Mouse (Mus musculus): ENCODE data around the gene BC037034. TPM values are rescaled to one million over a fixed set of nuclear protein-coding genes. Genes with fewer than 3 reads are reported as not detected.
"Not testable (repeated sequence)": the region's sequence is repeated elsewhere in the genome, so short reads cannot be mapped to it uniquely, and the experiment has no call there.

The BC037034 gene
- total RNA-seq, 2 experiments from 2014 or later, result 3.1 to 3.8 TPM

DNA sequence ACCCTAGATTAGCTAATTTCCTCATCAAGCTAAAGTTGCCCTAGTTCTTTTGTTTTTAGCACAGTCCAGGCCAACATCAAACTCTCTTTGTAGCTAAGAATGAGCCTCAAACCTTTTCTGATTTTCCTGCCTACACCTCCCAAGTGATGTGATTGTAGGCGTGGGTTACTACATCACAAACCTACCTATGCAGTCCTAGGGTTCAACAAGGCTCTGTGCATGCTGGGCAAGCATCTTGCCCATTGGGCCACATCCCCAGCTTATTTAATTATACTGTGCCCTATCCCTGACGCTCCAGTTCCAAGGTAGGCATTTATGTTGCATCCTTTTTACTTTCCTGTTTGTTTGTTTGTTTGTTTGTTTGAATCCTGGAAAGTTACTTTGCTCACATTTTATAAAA, 38.1 kb downstream of the BC037034 start, which contains the start of gene Nxpe5:
Gene Nxpe5 (plus strand): TSS at position 199 of the 400 bp plus-strand sequence.
- intact Hi-C loops (cut with DNase I), result no loop called here
- DNase-seq (ENCODE audit: low spot score), result no peak

DNA sequence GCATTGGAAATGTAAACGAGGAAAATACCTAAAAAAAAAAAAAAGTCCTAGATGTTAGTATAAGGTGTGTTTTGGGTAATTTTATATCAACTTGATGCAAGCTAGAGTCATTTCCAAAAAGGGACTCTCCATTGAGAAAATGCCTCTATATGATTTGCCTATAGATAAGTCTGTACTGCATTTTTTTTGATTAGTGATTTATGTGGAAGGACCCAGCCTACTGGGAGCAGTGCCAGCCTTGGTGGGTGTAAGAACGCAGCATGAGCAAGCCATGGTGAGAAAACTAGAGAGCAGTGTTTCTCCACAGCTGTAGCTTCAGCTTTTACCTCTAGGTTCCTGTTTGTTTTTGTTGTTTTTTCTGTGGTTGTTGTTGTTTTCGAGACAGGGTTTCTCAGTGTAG, 40.5 kb downstream of the BC037034 start:
- intact Hi-C loops (cut with DNase I), result no loop called here
- no peak for DNase-seq (ENCODE audit: low spot score)

DNA sequence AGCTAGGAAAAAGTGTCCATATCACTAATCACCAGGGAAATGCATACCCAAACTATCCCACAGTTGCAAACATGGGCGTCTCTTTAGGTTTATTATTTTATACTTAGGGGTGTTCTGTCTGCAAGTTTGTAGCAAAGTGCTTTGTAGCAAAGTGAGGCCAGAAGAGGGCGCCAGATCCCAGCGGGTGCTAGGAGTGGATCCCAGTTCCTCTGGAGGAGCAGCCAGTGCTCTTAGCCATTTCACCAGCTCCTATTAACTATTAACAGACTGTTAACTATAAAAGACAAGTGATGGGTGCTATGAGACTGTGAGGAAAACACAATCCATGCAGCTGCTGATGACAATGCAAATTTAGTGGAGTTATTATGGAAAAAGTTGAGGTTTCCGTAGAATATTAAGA, 41.7 kb downstream of the BC037034 start:
- peak; percentile 20 for DNase-seq (ENCODE audit: low spot score)
- intact Hi-C loops (cut with DNase I), result no loop called here

DNA sequence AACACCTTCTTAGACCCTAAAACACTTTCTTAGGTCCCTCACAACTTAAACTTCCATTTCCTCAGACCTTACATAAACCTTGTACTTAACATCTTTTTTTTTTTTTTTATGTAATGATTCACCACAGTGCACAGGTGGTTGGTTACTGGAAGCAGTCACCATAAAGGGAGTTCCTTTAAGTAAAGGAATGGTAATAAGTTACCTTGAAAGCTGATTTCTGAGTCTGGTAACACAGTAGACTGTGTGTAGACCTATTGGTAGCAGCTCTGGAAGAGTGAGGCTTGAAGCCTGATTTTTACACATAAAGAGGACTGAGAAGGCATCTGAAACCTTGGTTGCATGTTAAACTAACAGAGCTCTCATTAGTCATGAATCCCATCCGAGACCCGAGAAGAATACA, 44.0 kb downstream of the BC037034 start:
- intact Hi-C loops (cut with DNase I), result loop anchor here (10.0 kb wide), 1 partner anchor 235 kb away; no protein-coding TSS in a partner anchor

DNA sequence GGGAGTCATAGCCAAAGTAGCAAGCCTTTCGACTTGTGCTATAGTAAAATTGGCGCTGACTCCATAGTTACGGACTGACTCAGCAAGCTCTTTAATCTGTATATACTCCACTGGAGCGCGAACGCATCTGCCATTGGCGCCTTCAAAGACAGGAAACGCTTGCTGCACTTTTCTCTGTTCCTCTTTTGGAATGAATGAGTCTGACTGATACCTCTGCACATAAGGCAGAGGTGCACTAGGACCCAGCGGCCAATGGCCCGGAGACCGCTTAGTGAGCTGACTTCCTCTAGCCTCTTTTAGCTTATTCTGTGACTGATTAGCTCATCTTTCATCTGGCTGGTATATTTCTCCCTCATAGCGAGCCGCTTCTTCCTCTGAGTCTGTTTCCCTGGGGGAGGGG, 47.2 kb downstream of the BC037034 start:
- DNase-seq (ENCODE audit: low spot score), result not testable (repeated sequence)
- intact Hi-C loops (cut with DNase I), result loop anchor here (10.0 kb wide), 1 partner anchor 238 kb away; no protein-coding TSS in a partner anchor

More for the DNA sequence above, 44.0 kb downstream of the BC037034 start:
- DNase-seq (ENCODE audit: low spot score), result no peak

Other genes with a start within 250 kb of the BC037034 start
- not detected for gene Smok3a, start 242.8 kb downstream of the BC037034 start, total RNA-seq (2021)
- not detected for gene Smok3b, start 242.6 kb downstream of the BC037034 start, total RNA-seq (2021)
- gene Smok3c, start 210.8 kb downstream of the BC037034 start, total RNA-seq (2021), result not detected
- gene Zkscan1, start 178.9 kb downstream of the BC037034 start, total RNA-seq (2021), result 10 to 100 TPM; 14.3 to 16.2 TPM
- 10 to 100 TPM; 10.5 to 13.2 TPM for gene Zscan21, start 147.1 kb downstream of the BC037034 start, total RNA-seq (2021)
- 10 to 100 TPM in 1 of 2 experiments, 1 to 10 TPM in 1; 9.6 to 11.0 TPM for gene Zfp113, start 108.3 kb downstream of the BC037034 start, total RNA-seq (2021)
- gene Cops6, start 103.0 kb downstream of the BC037034 start, total RNA-seq (2021), result 100 to 1,000 TPM; 124 to 126 TPM
- 1 to 10 TPM; 8.9 to 9.3 TPM for gene Ap4m1, start 92.0 kb downstream of the BC037034 start, total RNA-seq (2021)
- gene Mcm7, start 91.6 kb downstream of the BC037034 start, total RNA-seq (2021), result 10 to 100 TPM; 11.2 to 11.9 TPM
- 10 to 100 TPM; 29.9 to 32.9 TPM for gene Taf6, start 76.6 kb downstream of the BC037034 start, total RNA-seq (2021)
- gene Cnpy4, start 76.5 kb downstream of the BC037034 start, total RNA-seq (2021), result 1 to 10 TPM; 5.9 to 7.1 TPM
- gene Mblac1, start 69.7 kb downstream of the BC037034 start, total RNA-seq (2021), result 1 to 10 TPM; 2.6 to 2.8 TPM
- 1 to 10 TPM in 1 of 2 experiments, under 1 TPM in 1; 0.96 to 1.2 TPM for gene Nxpe5, start 38.1 kb downstream of the BC037034 start, total RNA-seq (2021)
- gene Lamtor4, start 8.6 kb downstream of the BC037034 start, total RNA-seq (2021), result 10 to 100 TPM; 55.3 to 61.0 TPM
- under 1 TPM; 0.14 to 0.26 TPM for gene Gal3st4, start 8.8 kb upstream of the BC037034 start, total RNA-seq (2021)
- gene Gm43720, start 15.9 kb upstream of the BC037034 start, total RNA-seq (2021), result not detected
- gene Gpc2, start 16.0 kb upstream of the BC037034 start, total RNA-seq (2021), result under 1 TPM; 0.08 to 0.18 TPM
- not detected for gene Stag3, start 16.2 kb upstream of the BC037034 start, total RNA-seq (2021)
- gene Pvrig, start 77.9 kb upstream of the BC037034 start, total RNA-seq (2021), result not detected
- gene Zfp157, start 177.4 kb upstream of the BC037034 start, total RNA-seq (2021), result 1 to 10 TPM; 5.4 to 7.2 TPM

All from heart, postnatal 25 days (tissue).